Mouse (Mus musculus): Measurements from ENCODE around the gene Tmem102. TPM values are rescaled to one million over a fixed set of nuclear protein-coding genes. Genes with fewer than 3 reads are reported as not detected.
A peak's percentile ranks its signal among the peaks of the same experiment; 100 is the strongest.

Tmem102 gene
- polyA plus RNA-seq, 1 experiment from 2014 or later: 19.9 TPM

- Histone ChIP-seq H3K36me3 (no peaks in the 10 kb centered on the region), H3K4me1 (peaks cover 58% of the 10 kb centered on the region), H3K9ac (peak overlapping the region; percentile 46), H3K27ac (peak overlapping the region; percentile 76), H3K4me2 (peak overlapping the region; percentile 98), H3K4me3 (replicated peaks) (peak overlapping the region; percentile 56), H3K9me3 (no peaks in the 10 kb centered on the region), H3K27me3 (replicated peaks) (peaks cover 6% of the 10 kb centered on the region; the same call in 1 of the 2 replicates)
- peak; percentile 34; the same call in 1 of the 2 replicates for ATAC-seq (ENCODE audit: insufficient read depth, low FRiP score, low read depth)
- WGBS: 1% methylated on average over 36 of the region's 36 CpGs
Observed at GRCm38 (mm10) chr11:69800392-69801197, 4.8 kb downstream of the Tmem102 start.

- no peak overlapping the region for H3K9ac ChIP-seq
Observed at GRCm38 (mm10) chr11:69800138-69800391, 5.4 kb downstream of the Tmem102 start.

GRCm38 (mm10) chr11:69799394-69800137, 5.9 kb downstream of the Tmem102 start:
- no peak for ATAC-seq (ENCODE audit: insufficient read depth, low FRiP score, low read depth)
- no peak overlapping the region; the same call in 1 of the 2 replicates for H3K4me3 ChIP-seq (replicated peaks)
- H3K9ac ChIP-seq: no peak overlapping the region
- peak overlapping the region; percentile 98 for H3K4me2 ChIP-seq
- WGBS: 25% methylated on average over 12 of the region's 12 CpGs
- peak overlapping the region; percentile 76 for H3K27ac ChIP-seq
- no peaks in the 10 kb centered on the region for H3K36me3 ChIP-seq
- H3K27me3 ChIP-seq (replicated peaks): peaks cover 2% of the 10 kb centered on the region; the same call in 1 of the 2 replicates
- H3K9me3 ChIP-seq: no peaks in the 10 kb centered on the region
- H3K4me1 ChIP-seq: peaks cover 57% of the 10 kb centered on the region

More at GRCm38 (mm10) chr11:69800138-69800391, 5.4 kb downstream of the Tmem102 start:
- H3K27ac ChIP-seq: peak overlapping the region; percentile 76
- H3K4me3 ChIP-seq (replicated peaks): peak overlapping the region; percentile 56
- no peaks in the 10 kb centered on the region for H3K9me3 ChIP-seq
- H3K4me2 ChIP-seq: peak overlapping the region; percentile 98
- H3K27me3 ChIP-seq (replicated peaks): peaks cover 6% of the 10 kb centered on the region; the same call in 1 of the 2 replicates
- no peak for ATAC-seq (ENCODE audit: insufficient read depth, low FRiP score, low read depth)
- no peaks in the 10 kb centered on the region for H3K36me3 ChIP-seq
- H3K4me1 ChIP-seq: peaks cover 59% of the 10 kb centered on the region
- WGBS: 2% methylated on average over 11 of the region's 11 CpGs

- Histone ChIP-seq H3K27me3 (replicated peaks) (no peaks in the 10 kb centered on the region), H3K9me3 (no peaks in the 10 kb centered on the region), H3K36me3 (no peaks in the 10 kb centered on the region), H3K4me2 (no peak overlapping the region), H3K4me3 (replicated peaks) (no peak overlapping the region), H3K27ac (no peak overlapping the region), H3K9ac (no peak overlapping the region), H3K4me1 (peaks cover 41% of the 10 kb centered on the region)
- 72% methylated on average over 7 of the region's 7 CpGs for WGBS
- ATAC-seq (ENCODE audit: insufficient read depth, low FRiP score, low read depth): no peak
Observed at GRCm38 (mm10) chr11:69797924-69798323, 7.5 kb downstream of the Tmem102 start.

- Histone ChIP-seq H3K4me3 (replicated peaks) (peak overlapping the region; percentile 44), H3K4me2 (peak overlapping the region; percentile 96), H3K27ac (no peak overlapping the region), H3K4me1 (peaks cover 23% of the 10 kb centered on the region), H3K36me3 (no peaks in the 10 kb centered on the region), H3K9me3 (no peaks in the 10 kb centered on the region), H3K27me3 (replicated peaks) (no peaks in the 10 kb centered on the region), H3K9ac (no peak overlapping the region)
- WGBS: 3% methylated on average over 13 of the region's 13 CpGs
- ATAC-seq (ENCODE audit: insufficient read depth, low FRiP score, low read depth): 0 out of 2 replicates have a peak, but pooled peaks have one; percentile 1
Observed at GRCm38 (mm10) chr11:69795983-69796435, 9.4 kb downstream of the Tmem102 start.

- Histone ChIP-seq H3K9ac (no peak within 1 kb of the TSS), H3K4me2 (peak within 1 kb of the TSS; percentile 96), H3K27me3 (replicated peaks) (no peaks in the 10 kb centered on the region), H3K4me1 (peaks cover 16% of the 10 kb centered on the region), H3K27ac (no peak within 1 kb of the TSS), H3K4me3 (replicated peaks) (peak within 1 kb of the TSS; percentile 44), H3K9me3 (no peaks in the 10 kb centered on the region), H3K36me3 (no peaks in the 10 kb centered on the region)
- peak; percentile 98 for ATAC-seq (ENCODE audit: insufficient read depth, low FRiP score, low read depth)
- WGBS: under 1% methylated on average over 52 of the region's 52 CpGs
Observed at GRCm38 (mm10) chr11:69795168-69795982, 10.0 kb downstream of the Tmem102 start, which contains the start of gene Chrnb1. TSS of gene Chrnb1 (minus strand) at chr11:69795943.

- H3K27ac ChIP-seq: no peak overlapping the region
- 57% methylated on average over 5 of the region's 5 CpGs for WGBS
Observed at GRCm38 (mm10) chr11:69793429-69793828, 12.0 kb downstream of the Tmem102 start.

GRCm38 (mm10) chr11:69791420-69791819, 14.0 kb downstream of the Tmem102 start:
- Histone ChIP-seq H3K27me3 (replicated peaks) (no peaks in the 10 kb centered on the region), H3K4me3 (replicated peaks) (no peak overlapping the region), H3K9me3 (no peaks in the 10 kb centered on the region), H3K27ac (no peak overlapping the region), H3K4me2 (no peak overlapping the region), H3K4me1 (peaks cover 3% of the 10 kb centered on the region; the same call in 1 of the 2 replicates), H3K36me3 (no peaks in the 10 kb centered on the region), H3K9ac (no peak overlapping the region)
- WGBS: 70% methylated on average over 5 of the region's 5 CpGs
- ATAC-seq (ENCODE audit: insufficient read depth, low FRiP score, low read depth): no peak

More at GRCm38 (mm10) chr11:69793429-69793828, 12.0 kb downstream of the Tmem102 start:
- Histone ChIP-seq H3K4me2 (no peak overlapping the region), H3K27me3 (replicated peaks) (no peaks in the 10 kb centered on the region), H3K4me1 (peaks cover 3% of the 10 kb centered on the region; the same call in 1 of the 2 replicates), H3K9me3 (no peaks in the 10 kb centered on the region), H3K4me3 (replicated peaks) (no peak overlapping the region), H3K9ac (no peak overlapping the region), H3K36me3 (no peaks in the 10 kb centered on the region)
- no peak for ATAC-seq (ENCODE audit: insufficient read depth, low FRiP score, low read depth)

- ATAC-seq (ENCODE audit: insufficient read depth, low FRiP score, low read depth): no peak
- H3K27me3 ChIP-seq (replicated peaks): no peaks in the 10 kb centered on the region
- no peaks in the 10 kb centered on the region for H3K9me3 ChIP-seq
- no peak overlapping the region for H3K4me2 ChIP-seq
- no peak overlapping the region for H3K4me3 ChIP-seq (replicated peaks)
- no peak overlapping the region for H3K9ac ChIP-seq
- 59% methylated on average over 5 of the region's 5 CpGs for WGBS
- H3K4me1 ChIP-seq: no peaks in the 10 kb centered on the region
- no peak overlapping the region for H3K27ac ChIP-seq
- H3K36me3 ChIP-seq: no peaks in the 10 kb centered on the region
Observed at GRCm38 (mm10) chr11:69789431-69789830, 16.0 kb downstream of the Tmem102 start.

GRCm38 (mm10) chr11:69787306-69787705, 18.1 kb downstream of the Tmem102 start:
- Histone ChIP-seq H3K4me2 (no peak overlapping the region), H3K4me3 (replicated peaks) (no peak overlapping the region), H3K4me1 (no peaks in the 10 kb centered on the region), H3K27me3 (replicated peaks) (no peaks in the 10 kb centered on the region), H3K9ac (no peak overlapping the region), H3K36me3 (no peaks in the 10 kb centered on the region), H3K27ac (no peak overlapping the region), H3K9me3 (no peaks in the 10 kb centered on the region)
- ATAC-seq (ENCODE audit: insufficient read depth, low FRiP score, low read depth): no peak
- WGBS: 89% methylated on average over 5 of the region's 5 CpGs

GRCm38 (mm10) chr11:69784793-69785272, 20.6 kb downstream of the Tmem102 start:
- peak; percentile 66 for ATAC-seq (ENCODE audit: insufficient read depth, low FRiP score, low read depth)
- Histone ChIP-seq H3K9ac (no peak overlapping the region), H3K4me3 (replicated peaks) (peak overlapping the region; percentile 12), H3K27me3 (replicated peaks) (no peaks in the 10 kb centered on the region), H3K4me1 (no peaks in the 10 kb centered on the region), H3K9me3 (no peaks in the 10 kb centered on the region), H3K27ac (peak overlapping the region; percentile 6; the same call in 1 of the 2 replicates), H3K4me2 (peak overlapping the region; percentile 44), H3K36me3 (no peaks in the 10 kb centered on the region)
- 29% methylated on average over 15 of the region's 15 CpGs for WGBS

Data from stomach, embryonic 15.5 days (tissue).